Mouse (Mus musculus) brain, adult 2 months (tissue): ENCODE results near the gene Med29.

Experiments
- DNase-seq: peaks from one replicate; pipeline ENCODE4 v3.0.0; 2011; ENCODE audit warnings: low read depth, low spot score

The Med29 gene

DNA sequence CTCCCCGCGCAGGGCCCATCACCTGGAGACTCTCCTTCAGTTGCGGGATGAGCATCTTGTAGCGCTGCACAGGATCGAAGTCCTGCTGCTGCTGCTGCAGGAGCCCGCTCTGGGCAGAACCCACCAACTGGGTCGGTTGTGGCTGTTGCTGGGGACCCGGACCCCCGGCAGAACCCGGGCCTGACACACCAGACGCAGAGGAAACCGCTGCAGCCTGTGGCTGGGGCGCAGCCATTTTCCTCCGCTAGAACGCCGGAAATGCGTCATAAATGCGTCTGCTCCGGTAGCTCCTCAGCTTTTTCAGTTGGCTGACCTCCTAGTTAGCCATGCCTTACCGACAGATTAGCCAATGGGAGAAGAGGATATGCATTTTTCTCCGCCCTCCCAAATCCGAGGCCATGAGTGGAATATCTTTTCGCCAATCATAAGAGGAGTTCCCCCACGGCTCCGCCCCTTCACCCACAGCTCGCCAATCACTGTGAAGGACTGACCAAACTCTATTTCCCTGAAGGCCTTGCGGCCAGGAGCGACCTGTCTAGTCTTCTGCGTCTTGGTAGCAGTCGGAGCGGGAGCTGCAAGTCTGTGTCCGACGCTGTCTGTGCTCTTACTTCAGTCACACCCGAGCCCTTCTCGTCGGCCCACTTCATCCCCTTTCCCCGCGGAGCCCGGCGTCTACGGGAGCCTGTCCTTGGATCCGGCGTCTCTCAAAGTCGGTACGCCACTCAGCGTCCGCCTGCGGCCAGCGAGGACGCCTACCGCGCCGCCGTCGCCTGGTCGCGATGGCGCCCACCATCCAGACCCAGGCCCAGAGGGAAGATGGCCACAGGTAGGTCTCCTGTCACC is at the start of gene Med29, which contains the start of gene Paf1:
Med29 (minus strand) TSS at position 280 of the 843 bp plus-strand sequence.
Paf1 (plus strand) TSS at position 523 of the 843 bp plus-strand sequence.
- DNase-seq: peak; percentile 100

DNA sequence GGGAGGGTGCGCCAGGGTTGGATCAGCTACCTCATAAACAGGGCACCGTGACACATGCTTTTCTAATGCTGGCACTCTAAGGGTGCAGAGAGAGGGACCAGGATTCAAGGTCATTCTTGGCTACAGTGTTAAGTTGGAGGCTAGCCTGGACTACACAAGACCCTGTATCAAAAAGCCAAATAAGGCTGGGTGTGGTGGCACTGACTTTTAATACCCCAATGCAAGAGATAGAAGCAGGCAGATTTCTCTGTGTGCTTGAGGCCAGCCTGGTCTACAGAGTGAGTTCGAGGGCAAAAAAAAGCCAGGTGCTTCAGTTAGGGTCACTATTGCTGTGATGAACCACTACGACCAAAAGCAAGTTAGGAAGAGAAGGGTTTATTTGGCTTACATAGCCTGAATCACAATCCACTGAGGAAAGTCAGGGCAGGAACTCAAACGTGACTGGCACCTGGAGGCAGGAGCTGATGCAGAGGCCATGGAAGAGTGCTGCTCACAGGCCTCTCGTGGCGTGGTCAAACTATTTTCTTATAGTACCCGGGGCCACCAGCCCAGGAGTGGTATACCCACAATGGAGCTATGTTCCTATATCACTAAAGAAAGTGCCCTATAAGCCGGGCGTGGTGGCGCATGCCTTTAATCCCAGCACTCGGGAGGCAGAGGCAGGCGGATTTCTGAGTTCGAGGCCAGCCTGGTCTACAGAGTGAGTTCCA is 49.4 kb upstream of the Med29 start:
- no peak for DNase-seq

DNA sequence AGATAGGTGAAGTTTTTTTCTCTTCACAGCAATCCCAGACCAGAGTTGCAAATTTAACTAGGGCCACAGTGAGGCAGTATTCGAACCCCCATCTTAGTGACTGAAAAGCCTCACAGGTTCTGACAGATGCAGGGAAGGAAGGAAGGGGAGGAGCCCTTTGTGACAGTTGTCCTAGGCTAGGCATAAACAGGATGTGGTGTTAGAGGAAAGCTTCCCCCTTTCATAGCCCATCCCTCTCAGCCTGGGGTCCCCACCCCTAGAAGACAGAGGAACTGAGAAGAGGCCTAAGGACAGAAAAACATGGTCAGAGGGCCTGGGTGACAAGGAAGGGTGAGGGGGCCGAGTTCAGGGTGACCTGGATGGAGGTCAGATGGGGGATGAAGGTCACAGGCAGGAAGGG is 48.2 kb upstream of the Med29 start:
- DNase-seq: peak; percentile 35

DNA sequence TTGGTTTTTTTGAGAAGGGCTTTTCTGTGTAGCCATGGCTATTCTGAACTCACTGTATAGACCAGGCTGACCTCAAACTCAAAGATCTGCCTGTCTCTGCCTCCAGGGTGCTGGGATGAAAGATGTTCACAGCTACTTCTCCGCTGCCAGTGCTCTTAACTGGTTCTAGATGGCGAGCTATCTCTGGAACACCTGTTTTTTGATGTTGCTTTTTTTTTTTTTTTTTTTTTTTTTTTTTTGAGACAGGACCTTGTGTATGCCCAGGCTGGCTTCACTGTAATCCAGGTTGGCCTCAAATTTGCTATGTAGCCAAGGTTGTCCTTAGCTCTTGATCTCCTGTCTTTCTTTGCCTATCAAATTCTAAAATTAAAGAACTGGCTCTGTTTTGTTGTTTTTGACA is 46.3 kb upstream of the Med29 start:
- no peak for DNase-seq

DNA sequence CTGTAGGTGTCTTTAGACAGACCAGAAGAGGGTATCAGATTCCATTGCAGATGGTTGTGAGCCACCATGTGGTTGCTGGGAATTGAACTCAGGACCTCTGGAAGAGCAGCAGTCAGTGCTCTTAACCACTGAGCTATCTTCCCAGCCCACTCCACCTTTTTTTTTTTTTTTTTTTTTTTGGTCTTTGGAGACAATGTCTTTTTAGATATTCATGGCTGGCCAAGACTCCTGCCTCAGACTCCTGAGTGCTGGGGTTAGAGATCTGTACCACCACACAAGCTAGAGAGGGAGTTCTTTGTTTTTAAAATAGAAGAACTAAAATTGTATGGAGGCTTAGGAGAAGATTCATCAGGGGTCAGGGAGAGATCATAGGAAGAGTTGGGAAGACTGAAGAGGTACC is 45.5 kb upstream of the Med29 start:
- DNase-seq: no peak

DNA sequence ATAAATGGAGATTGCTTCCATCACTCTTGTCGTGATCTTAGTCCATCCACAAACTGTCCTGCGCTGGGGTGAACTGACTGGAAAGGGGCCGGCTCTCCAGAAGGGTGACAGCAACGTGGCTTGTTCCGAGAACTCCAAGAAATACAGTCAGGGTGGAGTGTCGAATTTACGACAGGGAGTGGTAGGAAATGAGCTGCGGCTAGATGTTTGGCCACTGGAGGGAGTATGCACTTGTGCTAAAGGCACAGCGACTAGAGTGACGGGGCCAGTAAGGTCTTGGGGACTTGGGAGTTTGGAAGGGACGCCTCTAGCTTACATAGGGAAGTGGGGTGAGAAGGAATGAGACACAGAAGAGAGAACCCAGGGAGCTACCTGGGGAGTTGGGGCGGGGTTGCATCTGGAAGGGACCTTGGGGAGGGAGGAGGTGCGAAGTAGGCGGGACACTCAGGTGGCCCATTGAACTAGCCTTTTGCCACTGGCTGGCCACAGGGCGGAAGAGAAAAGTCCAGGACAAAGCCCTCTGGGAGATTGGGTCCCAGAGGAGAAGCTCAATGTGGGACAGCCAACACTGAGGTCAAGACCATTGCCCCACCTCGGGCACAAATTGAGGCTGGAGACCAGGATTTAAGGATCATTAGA is 44.5 kb upstream of the Med29 start, which contains the start of gene Gmfg:
Gmfg (plus strand) TSS at position 516 of the 639 bp plus-strand sequence.
- peak; percentile 93 for DNase-seq

DNA sequence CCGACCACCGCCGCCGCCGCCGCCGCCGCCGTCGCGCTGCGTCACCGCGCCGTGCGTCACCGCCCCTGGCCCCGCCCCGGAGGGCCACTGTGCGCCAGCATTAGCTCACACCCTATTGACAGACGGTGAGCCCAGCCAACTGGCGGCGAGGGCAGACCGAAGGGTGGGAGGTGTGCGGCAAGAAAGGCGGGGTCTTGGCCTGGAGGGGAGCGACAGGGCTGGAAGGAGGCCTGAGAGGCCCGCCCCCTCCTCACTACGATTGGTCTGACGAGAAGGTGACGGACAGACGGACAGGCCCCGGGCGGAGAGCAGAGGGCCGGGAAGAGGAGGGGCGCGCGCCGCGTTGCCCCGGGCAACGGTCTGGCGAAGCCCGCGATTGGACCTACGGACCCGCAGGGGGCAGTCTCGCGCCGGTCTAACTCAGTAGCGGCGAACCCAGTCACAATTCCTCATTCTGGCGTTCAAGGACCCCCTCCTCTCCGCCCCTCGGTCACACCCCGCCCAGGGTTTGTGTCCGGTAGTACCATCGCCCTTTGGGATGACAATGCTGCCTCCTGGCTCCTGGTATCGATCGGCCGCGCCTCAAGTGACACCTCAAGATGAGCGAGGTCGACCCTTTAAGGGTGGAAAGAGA is 43.9 kb upstream of the Med29 start:
- DNase-seq: peak; percentile 100

DNA sequence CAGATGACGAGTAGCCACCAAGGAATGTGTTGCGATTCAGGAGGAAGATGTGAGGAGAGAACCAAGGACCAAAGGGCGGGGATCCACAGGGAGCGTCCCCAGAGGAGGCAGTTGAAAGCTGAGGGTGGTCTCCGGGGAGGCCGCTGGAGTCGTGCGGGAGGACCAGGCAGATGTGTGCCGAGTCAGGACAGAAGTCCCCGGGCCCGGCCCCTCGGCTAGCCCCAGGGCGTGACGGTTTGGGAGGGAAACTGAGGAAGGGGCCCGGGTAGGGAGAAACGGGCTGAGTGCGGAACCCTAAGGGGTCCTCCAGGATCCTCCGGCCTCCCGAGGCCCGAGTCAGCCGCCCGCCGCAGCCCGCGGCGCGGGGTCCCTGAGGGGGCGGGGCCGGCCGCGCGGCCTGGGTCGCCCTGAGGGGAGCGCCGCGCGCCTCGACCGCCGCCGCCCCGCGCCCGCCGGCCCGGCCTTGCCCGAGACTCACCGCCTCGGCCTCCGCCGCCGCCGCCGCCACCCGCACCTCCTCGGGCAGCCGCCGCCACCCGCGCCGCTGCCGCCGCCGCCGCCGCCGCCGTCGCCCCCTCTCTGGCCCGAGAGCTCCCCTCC is 43.3 kb upstream of the Med29 start:
- no peak for DNase-seq

DNA sequence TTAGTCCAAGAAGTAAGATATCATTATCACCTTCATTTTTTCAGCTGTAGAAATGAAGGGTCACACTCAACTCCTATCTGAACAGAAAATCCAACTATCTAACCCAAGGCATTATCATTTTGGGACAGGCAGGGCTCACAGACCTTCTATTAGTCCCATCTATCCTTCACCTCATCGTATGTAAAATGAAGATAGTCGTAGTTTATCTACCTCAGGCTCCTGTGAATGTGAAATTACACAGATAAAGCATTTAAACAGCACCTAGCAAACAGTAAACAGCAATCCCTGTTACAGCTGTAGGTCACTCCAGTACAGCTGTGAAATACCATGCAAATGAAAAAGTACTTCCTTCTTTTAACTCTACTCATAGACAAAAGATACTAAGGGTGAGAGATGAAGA is 39.7 kb upstream of the Med29 start:
- no peak for DNase-seq

DNA sequence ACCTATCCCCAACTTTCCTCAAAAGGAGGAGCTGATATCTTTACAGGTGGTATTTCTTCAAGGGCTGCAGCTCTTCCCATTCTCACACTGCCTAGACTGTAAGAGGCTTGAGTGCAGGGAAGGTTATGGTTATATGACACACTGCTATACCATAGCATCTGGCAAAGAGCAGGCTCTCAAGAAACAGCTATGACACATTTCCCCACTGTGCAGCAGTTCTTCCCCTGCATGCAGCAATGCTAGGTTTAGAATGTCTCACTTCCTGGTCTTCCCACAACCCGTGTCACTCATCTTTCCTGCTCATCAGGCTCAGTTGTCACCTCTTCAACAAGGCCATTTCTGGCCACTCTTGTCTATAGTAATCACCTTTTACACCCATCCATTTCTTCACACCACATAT is 38.0 kb upstream of the Med29 start:
- no peak for DNase-seq

DNA sequence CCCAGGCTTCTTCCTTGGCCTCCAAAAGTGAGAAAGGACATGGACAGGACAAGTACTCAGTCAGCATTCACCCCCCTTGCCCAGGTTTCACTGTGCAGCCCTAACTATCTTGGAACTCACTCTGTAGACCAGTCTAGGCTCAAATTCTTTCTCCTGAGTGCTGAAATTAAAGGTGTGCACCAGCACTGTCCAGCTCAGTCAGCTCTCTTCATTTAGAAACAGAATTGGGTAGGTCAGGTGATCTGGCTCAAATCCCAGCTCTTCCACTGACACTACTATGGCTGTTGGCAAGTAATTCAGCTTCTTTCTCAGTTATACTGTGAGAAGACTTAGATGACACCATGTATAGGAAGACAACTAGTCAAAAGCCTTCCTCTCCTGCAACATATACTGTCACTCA is 35.2 kb upstream of the Med29 start:
- peak; percentile 67 for DNase-seq

DNA sequence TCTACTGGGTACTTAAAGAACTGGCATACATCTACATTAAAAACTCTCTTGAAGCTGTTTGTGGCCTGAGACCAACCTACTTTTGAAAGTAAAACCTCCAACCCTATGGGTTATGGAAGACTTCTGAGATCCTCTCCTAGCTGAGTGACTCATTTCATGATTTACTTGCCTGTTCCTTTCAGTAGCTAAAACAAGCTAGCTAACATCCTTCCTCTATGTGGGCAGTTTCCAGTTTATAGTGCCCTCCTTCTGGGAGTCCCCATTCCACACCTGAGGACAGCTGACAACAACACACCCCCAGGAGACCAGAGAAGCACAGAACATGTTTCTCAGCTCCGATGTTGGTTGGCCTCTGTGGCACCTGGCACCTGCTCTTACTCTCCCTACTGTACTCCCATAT is 30.5 kb upstream of the Med29 start:
- DNase-seq: no peak

DNA sequence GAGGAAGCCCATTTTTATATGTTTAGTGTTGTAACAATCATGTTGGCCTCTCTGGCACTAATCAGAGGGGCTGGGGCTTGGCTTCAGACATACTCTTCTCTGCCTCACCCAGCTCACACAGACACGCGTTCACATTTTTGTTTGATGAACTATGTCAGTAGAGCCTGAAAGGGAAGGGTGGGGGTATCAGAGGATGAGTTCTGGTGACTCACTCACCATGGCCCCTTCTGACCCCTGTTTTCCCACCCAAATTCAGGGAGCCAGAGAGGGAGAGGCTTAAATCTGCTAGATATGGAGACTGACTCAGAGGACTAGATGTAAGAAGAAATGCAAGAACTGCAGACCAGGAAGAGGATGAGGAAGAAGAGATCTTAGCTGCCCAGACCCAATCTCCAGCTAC is 26.9 kb upstream of the Med29 start:
- no peak for DNase-seq

DNA sequence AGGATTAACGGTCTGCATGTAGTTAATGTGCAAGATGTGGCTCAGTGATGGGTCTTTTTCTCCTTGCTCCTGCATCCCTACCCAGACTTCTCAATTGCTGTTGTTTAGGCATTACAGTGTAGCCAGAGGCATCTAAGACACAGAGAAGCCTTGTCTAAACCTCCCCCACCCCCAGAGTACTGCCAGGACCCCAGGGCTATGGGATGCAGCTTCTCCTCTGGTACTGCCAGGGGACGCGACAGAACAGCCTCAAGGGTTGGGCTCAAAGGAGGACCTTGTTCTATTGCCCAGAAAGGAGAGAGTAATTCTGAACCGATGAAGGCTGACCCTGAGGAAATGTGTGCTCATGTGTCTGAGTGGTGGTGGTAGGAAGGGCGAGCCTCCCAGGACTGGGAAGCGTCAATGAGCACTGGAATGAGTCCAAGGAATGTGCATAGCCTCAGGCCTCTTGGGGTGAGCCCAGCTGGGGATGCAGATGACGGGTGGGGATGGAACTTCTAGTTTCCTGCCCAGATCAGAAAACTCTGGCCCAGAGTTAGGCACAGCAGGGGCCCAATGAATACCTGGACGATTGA is 25.7 kb upstream of the Med29 start:
- peak; percentile 69 for DNase-seq

DNA sequence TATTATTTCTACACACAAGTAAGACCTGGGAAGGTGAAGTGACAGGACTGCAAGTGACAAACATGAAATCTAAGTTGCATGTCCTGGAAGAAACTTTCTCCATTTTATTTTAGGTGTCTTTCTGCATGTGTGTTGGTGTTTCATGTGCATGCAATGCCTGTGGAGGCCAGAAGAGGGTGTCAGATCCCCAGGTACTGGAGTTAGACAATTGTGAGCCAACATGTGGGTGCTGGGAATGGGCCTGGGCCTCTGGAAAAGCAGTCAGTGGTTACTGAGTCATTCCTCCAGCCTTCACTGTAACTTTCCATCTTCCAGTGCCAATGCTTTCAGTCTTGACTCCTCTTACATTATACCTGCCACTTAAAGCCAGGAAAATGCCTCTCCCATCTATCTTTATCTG is 24.9 kb upstream of the Med29 start:
- DNase-seq: no peak

DNA sequence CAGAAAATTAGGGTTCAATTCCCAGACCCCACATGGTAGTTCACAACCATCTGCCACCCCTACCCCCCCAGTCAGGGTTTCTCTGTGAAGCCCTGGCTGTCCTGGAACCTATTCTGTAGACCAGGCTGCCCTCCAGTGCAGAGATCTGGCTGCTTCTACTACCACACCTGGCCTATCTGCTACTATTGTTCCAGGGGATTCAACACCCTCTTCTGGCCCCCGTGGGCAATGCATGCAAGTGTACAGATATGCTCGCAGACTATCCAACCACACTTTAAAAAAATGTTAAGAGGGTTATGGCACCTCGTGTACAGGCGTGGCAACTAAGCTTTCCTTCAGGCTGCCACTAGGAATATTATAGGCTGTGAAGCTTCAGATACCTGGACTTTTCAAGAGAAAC is 20.3 kb upstream of the Med29 start:
- no peak for DNase-seq

DNA sequence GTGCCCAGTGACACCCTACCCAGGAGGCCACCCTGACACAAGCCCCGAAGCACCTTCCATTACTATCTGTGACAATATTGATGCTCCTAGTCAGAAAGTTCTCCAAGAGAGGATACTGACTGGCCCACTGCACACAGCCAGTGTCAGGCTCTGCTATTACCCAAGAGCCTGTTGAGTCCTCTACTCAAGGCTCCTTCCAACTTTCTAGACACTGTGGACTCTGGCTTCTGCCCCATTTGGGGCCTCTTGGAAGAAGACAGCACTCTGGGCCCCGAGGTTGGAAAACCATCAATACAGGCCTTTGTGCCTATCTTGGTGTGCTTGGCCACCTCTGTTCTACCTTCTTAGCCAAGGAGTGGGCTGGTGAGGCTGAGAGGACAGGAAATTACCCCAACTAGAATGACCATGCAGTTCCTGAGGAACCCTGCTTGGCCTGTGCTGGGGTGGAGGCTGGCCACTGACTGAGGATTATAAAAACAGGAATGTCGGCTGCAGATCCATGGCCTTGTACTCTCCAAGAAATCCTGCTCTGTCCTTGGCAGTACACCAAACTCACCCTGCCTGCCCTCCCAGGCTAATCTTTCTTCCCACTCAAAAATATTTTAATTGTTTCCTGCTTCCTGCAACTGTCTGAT is 18.4 kb upstream of the Med29 start:
- no peak for DNase-seq

DNA sequence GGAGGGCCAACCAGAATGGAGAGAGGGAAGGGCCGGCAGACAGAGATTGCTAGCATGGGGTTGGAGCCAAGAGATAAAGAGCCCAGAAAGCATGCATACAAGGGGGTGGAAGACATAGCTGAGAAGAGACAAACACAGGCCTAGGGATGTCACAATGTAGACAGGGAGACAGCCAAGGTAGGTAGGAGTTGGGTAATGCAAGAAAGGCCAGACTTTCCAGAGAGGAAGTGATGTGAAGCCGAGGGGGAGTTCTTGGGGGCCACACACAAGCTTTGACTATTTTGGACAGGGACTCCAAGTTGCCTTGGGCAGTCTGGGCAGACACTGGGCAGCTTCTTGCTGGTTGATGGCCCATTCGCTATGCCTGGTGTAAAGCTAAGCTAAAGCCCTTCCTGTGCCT is 9.4 kb upstream of the Med29 start:
- no peak for DNase-seq

DNA sequence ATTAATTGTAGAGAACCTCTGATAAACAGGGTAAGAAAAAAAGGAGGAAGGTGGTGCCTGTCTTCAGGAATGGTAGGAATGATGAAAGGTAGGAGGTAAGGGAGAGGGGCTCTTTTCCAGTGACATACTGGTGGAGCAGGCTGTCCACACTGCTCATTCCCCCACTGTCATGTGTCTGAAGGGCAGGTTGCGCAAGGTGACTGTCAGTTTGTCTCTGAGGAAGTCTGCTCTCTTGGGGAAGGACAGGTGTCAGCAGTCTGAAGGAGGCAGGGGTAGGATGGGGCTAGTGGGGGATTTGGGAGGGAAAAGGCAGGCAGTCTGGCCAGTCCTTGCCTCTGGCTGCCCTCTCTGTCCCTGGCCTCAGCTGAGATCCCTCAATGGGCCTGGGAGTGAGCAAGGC is 8.5 kb upstream of the Med29 start:
- DNase-seq: no peak

DNA sequence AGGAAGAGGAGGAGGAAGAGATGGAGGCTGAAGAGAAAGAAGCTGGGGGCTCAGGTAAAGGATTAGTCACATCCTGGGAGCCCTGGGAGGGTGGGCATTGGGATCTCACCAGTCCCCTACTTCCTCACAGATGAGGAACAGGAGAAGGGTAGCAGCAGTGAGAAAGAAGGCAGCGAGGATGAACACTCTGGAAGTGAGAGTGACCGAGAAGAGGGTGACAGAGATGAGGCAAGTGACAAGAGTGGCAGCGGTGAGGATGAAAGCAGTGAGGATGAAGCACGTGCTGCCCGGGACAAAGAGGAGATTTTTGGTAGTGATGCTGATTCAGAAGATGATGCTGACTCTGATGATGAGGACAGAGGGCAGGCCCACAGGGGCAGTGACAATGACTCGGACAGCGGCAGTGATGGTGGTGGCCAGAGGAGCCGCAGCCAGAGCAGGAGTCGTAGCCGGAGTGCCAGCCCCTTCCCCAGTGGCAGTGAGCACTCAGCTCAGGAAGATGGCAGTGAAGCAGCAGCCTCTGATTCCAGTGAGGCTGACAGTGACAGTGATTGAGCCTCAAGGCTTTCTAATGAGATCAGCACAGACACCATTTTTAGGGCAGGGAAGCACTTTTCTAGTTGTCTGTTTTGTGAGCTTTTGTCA is 6.3 kb upstream of the Med29 start:
- DNase-seq: no peak
